In the genomic region with DNA sequence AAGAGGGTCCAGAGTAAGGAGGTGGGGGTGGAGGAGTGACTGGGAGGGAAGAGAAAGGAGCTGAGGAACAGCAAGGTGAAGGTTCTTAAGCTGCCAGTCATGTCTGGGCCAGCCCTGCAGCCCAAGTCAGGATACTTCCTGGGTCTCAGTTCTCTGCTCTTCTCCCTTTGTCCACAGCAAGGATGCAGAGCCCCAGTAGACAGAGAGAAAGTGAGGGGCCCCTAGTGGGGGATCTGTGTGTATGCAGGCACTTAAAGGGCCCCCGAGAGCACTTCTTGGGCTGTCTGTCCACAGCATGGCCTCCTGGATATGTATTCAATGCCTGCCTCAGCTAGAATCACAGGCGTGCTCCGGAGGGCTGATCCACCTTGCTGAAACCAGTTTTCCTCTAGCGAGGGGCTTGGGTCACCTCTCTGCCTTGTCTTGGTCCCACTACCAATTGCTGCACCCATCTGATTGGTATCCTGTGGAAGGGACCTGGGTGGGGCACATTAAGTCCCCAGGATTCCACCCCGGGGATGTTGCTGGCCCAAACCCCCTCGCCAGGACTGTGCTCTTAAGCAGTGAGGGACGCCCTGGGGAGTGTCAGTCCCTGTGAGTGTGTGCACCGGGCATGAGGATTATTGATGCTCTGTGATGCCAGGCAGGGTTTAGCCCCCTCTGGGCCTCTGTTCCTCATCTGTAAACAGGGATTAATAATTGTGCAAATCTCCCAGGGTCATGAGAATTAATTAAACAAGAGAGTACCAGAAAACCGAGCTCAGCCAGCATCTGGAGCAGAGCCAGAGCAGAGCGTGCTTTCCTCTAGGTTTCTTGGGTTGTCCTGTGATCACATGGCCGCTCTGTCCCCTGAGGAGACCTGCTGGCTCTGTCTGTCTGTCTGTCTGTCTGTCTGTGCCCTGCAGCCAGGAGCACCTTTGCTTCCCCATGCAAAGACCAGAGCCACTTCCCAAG, we compare ENCODE assay signal across 8 mouse cellular contexts. TPM values are rescaled to one million over a fixed set of nuclear protein-coding genes. Genes with fewer than 3 reads are reported as not detected.
DNase-seq lines count a peak whose midpoint lies in the region; ATAC-seq lines count a peak whose summit lies in the region.

No protein-coding gene starts in this region.

- H3K9me3 ChIP-seq in neural tube, embryonic 12.5 days: no peaks in the 10 kb centered on the region
- H3K9me3 ChIP-seq in neural tube, embryonic 15.5 days (replicated peaks): no peaks in the 10 kb centered on the region
- H3K9me3 ChIP-seq in forebrain, embryonic 14.5 days (replicated peaks; ENCODE audit: control insufficient read depth, low read length): no peaks in the 10 kb centered on the region

- H3K4me3 ChIP-seq in neural tube, embryonic 12.5 days: no peak overlapping the region
- no peak overlapping the region for H3K4me3 ChIP-seq in neural tube, embryonic 15.5 days (replicated peaks)
- H3K4me3 ChIP-seq in forebrain, embryonic 14.5 days (ENCODE audit: low read depth, low read length): no peak overlapping the region

- ATAC-seq in neural tube, embryonic 12.5 days (ENCODE audit: low FRiP score, low read depth): peak; percentile 44
- no peak for ATAC-seq in neural tube, embryonic 15.5 days (ENCODE audit: low FRiP score)
- ATAC-seq in forebrain, embryonic 14.5 days: peak; percentile 58

- WGBS in neural tube, embryonic 12.5 days: 54% methylated on average over 11 of the region's 11 CpGs
- WGBS in neural tube, embryonic 15.5 days: 38% methylated on average over 11 of the region's 11 CpGs
- WGBS in forebrain, embryonic 14.5 days: 23% methylated on average over 11 of the region's 11 CpGs

- H3K27me3 ChIP-seq in neural tube, embryonic 12.5 days (replicated peaks): no peaks in the 10 kb centered on the region
- no peaks in the 10 kb centered on the region for H3K27me3 ChIP-seq in neural tube, embryonic 15.5 days (replicated peaks)
- H3K27me3 ChIP-seq in forebrain, embryonic 14.5 days (replicated peaks; ENCODE audit: control insufficient read depth, insufficient read depth, low read length): no peaks in the 10 kb centered on the region

- no peak overlapping the region for H3K9ac ChIP-seq in neural tube, embryonic 12.5 days
- no peak overlapping the region for H3K9ac ChIP-seq in neural tube, embryonic 15.5 days (replicated peaks)
- H3K9ac ChIP-seq in forebrain, embryonic 14.5 days (ENCODE audit: low read length): no peak overlapping the region

- H3K4me1 ChIP-seq in neural tube, embryonic 12.5 days: peaks cover 12% of the 10 kb centered on the region; the same call in 1 of the 2 replicates
- H3K4me1 ChIP-seq in neural tube, embryonic 15.5 days: peaks cover 24% of the 10 kb centered on the region
- H3K4me1 ChIP-seq in forebrain, embryonic 14.5 days (ENCODE audit: control insufficient read depth, insufficient read depth, low read length): peaks cover 8% of the 10 kb centered on the region

- no peak overlapping the region for H3K27ac ChIP-seq in neural tube, embryonic 12.5 days
- H3K27ac ChIP-seq in neural tube, embryonic 15.5 days (replicated peaks): no peak overlapping the region
- no peak overlapping the region for H3K27ac ChIP-seq in forebrain, embryonic 14.5 days (ENCODE audit: low read depth, low read length)

- H3K4me2 ChIP-seq in neural tube, embryonic 12.5 days (replicated peaks): no peak overlapping the region
- no peak overlapping the region for H3K4me2 ChIP-seq in neural tube, embryonic 15.5 days
- no peak overlapping the region for H3K4me2 ChIP-seq in forebrain, embryonic 14.5 days (ENCODE audit: low read length)

- H3K36me3 ChIP-seq in neural tube, embryonic 12.5 days: no peaks in the 10 kb centered on the region
- no peaks in the 10 kb centered on the region for H3K36me3 ChIP-seq in neural tube, embryonic 15.5 days
- no peaks in the 10 kb centered on the region for H3K36me3 ChIP-seq in forebrain, embryonic 14.5 days (ENCODE audit: control insufficient read depth, insufficient read depth, low read length)

- DNase-seq in forebrain, embryonic 14.5 days (ENCODE audit: low spot score): peak; percentile 56
- peak; percentile 60 for DNase-seq in kidney, postnatal 14 days
- DNase-seq in naive thymus-derived CD4-positive, alpha-beta T cell, adult 2 months (ENCODE audit: low read depth): peak; percentile 63
- DNase-seq in frontal cortex, adult 2 months (ENCODE audit: extremely low spot score in 1 of 2, low spot score in 1 of 2): no peak
- DNase-seq in cerebellum, adult 8-10 months: no peak
- DNase-seq in cerebellum, postnatal 4 days (ENCODE audit: low spot score in 2 of 2): no peak

RNA-seq across cellular contexts. Expression of a gene that starts 26.5 kb away (rescaled TPM):
- polyA plus RNA-seq in neural tube, embryonic 12.5 days (2016; fragmentation: Nextera tagmentation; extraction: Ambion mirVana): 18.9 and 21.3 TPM in 2 replicates
- polyA plus RNA-seq in neural tube, embryonic 15.5 days (2015; fragmentation: Nextera tagmentation; extraction: Ambion mirVana): 13.9 and 16.4 TPM in 2 replicates
- 10.2 and 11.3 TPM in 2 replicates for polyA plus RNA-seq in forebrain, embryonic 14.5 days (2014; fragmentation: Nextera tagmentation; extraction: Ambion mirVana)
- polyA plus RNA-seq in frontal cortex, adult 2 months (2012; rRNA removed): 92.3 and 101 TPM in 2 replicates

RNA-seq across cellular contexts. Expression of a gene that starts 34.3 kb away (rescaled TPM):
- polyA plus RNA-seq in neural tube, embryonic 12.5 days (2016; fragmentation: Nextera tagmentation; extraction: Ambion mirVana): 698 and 706 TPM in 2 replicates
- 656 and 712 TPM in 2 replicates for polyA plus RNA-seq in neural tube, embryonic 15.5 days (2015; fragmentation: Nextera tagmentation; extraction: Ambion mirVana)
- polyA plus RNA-seq in forebrain, embryonic 14.5 days (2014; fragmentation: Nextera tagmentation; extraction: Ambion mirVana): 718 and 924 TPM in 2 replicates
- polyA plus RNA-seq in frontal cortex, adult 2 months (2012; rRNA removed): 727 and 762 TPM in 2 replicates

RNA-seq across cellular contexts. Expression of a gene that starts 43.2 kb away (rescaled TPM):
- polyA plus RNA-seq in neural tube, embryonic 12.5 days (2016; fragmentation: Nextera tagmentation; extraction: Ambion mirVana): 31.0 and 32.7 TPM in 2 replicates
- polyA plus RNA-seq in neural tube, embryonic 15.5 days (2015; fragmentation: Nextera tagmentation; extraction: Ambion mirVana): 20.5 and 24.9 TPM in 2 replicates
- polyA plus RNA-seq in forebrain, embryonic 14.5 days (2014; fragmentation: Nextera tagmentation; extraction: Ambion mirVana): 29.4 and 36.8 TPM in 2 replicates
- polyA plus RNA-seq in frontal cortex, adult 2 months (2012; rRNA removed): 9.8 and 9.9 TPM in 2 replicates

RNA-seq across cellular contexts. Expression of a gene that starts 52.3 kb away (rescaled TPM):
- polyA plus RNA-seq in neural tube, embryonic 12.5 days (2016; fragmentation: Nextera tagmentation; extraction: Ambion mirVana): 5.7 and 6.0 TPM in 2 replicates
- polyA plus RNA-seq in neural tube, embryonic 15.5 days (2015; fragmentation: Nextera tagmentation; extraction: Ambion mirVana): 10.0 and 13.6 TPM in 2 replicates
- polyA plus RNA-seq in forebrain, embryonic 14.5 days (2014; fragmentation: Nextera tagmentation; extraction: Ambion mirVana): 5.5 and 5.9 TPM in 2 replicates
- 29.0 and 36.5 TPM in 2 replicates for polyA plus RNA-seq in frontal cortex, adult 2 months (2012; rRNA removed)

RNA-seq across cellular contexts. Expression of a gene that starts 52.6 kb away (rescaled TPM):
- 34.6 and 38.0 TPM in 2 replicates for polyA plus RNA-seq in neural tube, embryonic 12.5 days (2016; fragmentation: Nextera tagmentation; extraction: Ambion mirVana)
- polyA plus RNA-seq in neural tube, embryonic 15.5 days (2015; fragmentation: Nextera tagmentation; extraction: Ambion mirVana): 73.2 and 77.0 TPM in 2 replicates
- 51.9 and 60.2 TPM in 2 replicates for polyA plus RNA-seq in forebrain, embryonic 14.5 days (2014; fragmentation: Nextera tagmentation; extraction: Ambion mirVana)
- polyA plus RNA-seq in frontal cortex, adult 2 months (2012; rRNA removed): 73.6 and 78.1 TPM in 2 replicates

Comparison
In these comparisons a context has a peak if more than half of its experiments do, and no peak if none do; other contexts are left out.
1. DNase-seq: peak in forebrain, embryonic 14.5 days (single experiment), kidney, postnatal 14 days (single experiment) and naive thymus-derived CD4-positive, alpha-beta T cell, adult 2 months (single experiment); none in frontal cortex, adult 2 months (0 of 2), cerebellum, adult 8-10 months (single experiment) and cerebellum, postnatal 4 days (0 of 2).